Mouse (Mus musculus) retina, postnatal 7 days (tissue): Measurements from ENCODE around the gene Chrm3.

Experiments
- DNase-seq: peaks from one replicate; pipeline ENCODE4 v3.0.0-alpha.2; 2012; ENCODE audit warnings: low read depth, low spot score

The Chrm3 gene

GRCm38 (mm10) chr13:10068927-10069580 is 291.6 kb downstream of the Chrm3 start:
- no peak for DNase-seq

- DNase-seq: no peak
Measured at GRCm38 (mm10) chr13:10066829-10067618, 293.6 kb downstream of the Chrm3 start.

- no peak for DNase-seq
Measured at GRCm38 (mm10) chr13:10065776-10066175, 294.9 kb downstream of the Chrm3 start.

- no peak for DNase-seq
Measured at GRCm38 (mm10) chr13:10062681-10063080, 298.0 kb downstream of the Chrm3 start.

- no peak for DNase-seq
Measured at GRCm38 (mm10) chr13:10058993-10059392, 301.7 kb downstream of the Chrm3 start.

DNA sequence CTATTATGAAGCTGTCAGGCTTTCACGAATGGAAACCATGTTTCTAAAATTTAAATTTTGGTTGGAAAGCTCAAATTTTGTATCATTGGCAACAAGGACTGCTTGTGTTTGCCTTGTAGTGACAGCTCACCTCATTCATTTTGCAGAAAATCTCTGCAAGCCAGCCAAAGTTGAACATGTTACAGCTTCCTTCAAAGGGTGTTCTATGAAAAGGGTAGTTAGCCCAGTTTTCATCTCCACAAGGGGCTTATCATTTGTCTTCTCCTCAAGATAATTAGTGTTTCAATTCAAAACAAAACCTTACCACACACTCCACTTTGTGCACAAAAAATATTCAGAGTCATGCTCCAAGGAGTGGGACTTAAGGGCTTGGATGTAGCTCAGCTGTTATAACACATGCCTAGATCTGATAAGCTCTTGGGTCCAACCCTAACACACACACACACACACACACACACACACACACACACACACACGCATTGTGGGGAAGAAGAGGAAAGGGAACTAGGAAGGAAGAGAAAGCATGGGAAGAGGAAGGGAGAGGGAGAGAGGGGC is 302.9 kb downstream of the Chrm3 start:
- no peak for DNase-seq

DNA sequence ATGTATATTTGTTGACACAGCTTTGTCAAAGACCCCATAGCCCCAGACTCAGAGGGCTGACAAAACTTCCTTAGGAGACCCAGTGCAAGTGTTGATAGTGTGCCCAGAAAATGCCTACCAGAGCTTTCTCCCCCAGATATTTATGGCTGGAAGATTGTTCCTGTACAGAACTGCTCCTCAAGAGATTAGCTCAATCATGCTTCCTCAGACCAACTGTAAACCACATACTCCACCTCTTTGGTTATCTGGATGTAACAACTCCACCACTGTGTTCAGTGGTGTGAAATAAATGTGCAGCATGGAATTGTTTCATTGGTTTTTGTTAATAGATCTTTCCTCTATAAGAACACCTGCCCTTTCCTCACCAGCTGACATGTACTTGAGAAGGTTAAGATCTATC is 306.6 kb downstream of the Chrm3 start:
- DNase-seq: no peak

DNA sequence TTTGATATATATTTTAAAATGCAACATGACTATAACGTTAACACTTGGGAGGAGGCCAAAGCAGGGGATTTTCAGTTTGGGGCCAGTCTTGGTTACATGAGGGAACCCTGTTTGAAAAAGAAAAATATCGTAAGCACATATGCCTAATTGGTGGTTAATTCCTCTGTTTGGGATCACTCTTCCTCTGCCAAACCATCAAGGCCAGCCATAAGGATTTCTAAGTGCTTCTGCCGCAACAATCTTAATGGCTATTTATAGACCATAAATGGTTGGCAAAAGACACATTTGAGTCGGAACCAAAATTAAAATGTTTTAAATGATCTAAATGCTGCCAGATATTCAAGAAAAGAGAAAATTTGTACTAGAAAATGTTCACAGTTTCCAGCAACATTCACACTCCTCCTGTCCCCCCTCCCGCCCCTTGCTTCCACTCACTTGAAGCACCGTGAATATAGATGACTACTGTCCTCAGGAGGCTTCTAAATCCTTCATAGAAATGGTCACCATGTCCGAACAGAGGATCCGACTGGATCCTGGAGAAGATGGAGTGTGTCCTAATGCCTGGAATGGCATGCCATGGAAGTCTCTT is 307.3 kb downstream of the Chrm3 start:
- DNase-seq: no peak

- no peak for DNase-seq
Measured at GRCm38 (mm10) chr13:10045651-10046350, 314.8 kb downstream of the Chrm3 start.

- DNase-seq: no peak
Measured at GRCm38 (mm10) chr13:10044084-10044483, 316.6 kb downstream of the Chrm3 start.

- no peak for DNase-seq
Measured at GRCm38 (mm10) chr13:10033570-10034399, 326.9 kb downstream of the Chrm3 start.

- DNase-seq: no peak
Measured at GRCm38 (mm10) chr13:10031547-10031946, 329.1 kb downstream of the Chrm3 start.

DNA sequence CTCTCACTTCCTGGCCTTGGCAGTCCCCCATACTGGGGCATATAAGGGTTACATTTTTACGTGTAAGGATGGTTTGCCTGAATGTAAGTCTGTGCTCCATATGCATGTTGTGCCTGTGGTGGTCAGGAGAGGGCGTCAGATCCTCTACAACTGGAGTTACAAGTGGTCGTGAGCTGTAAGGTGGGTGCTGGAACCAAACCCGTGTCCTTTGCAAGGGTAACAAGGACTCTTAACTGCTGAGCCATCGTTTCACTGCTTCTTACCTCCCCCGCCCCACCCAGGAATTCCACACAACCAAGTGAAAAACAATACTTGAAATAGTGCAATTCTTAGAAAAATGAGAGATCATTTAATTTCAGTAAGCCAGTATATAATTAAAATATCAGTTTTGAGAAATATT is 330.7 kb downstream of the Chrm3 start:
- DNase-seq: no peak

GRCm38 (mm10) chr13:10025134-10025533 is 335.5 kb downstream of the Chrm3 start:
- no peak for DNase-seq

DNA sequence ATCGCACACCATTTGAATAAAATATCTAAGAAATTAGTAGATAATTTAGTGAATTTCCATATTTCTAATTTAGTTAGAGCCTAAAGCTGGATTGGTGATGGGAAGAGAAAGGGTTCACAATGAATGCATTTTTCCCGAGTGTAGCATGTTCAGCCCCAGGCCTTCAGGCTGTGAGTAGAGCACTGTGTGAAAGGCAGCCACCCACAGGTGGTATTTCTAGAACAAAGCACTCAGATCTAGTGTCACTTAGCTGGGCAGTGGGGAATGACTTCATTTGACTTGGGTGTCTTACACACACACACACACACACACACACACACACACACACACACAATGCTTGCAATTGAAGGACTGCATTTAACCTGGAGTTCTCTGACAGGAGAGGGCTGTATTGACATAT is 337.5 kb downstream of the Chrm3 start:
- DNase-seq: no peak

GRCm38 (mm10) chr13:10019252-10019651 is 341.4 kb downstream of the Chrm3 start:
- DNase-seq: no peak

- no peak for DNase-seq
Measured at GRCm38 (mm10) chr13:10002916-10003315, 357.7 kb downstream of the Chrm3 start.

- no peak for DNase-seq
Measured at GRCm38 (mm10) chr13:9997664-9998328, 362.9 kb downstream of the Chrm3 start.

DNA sequence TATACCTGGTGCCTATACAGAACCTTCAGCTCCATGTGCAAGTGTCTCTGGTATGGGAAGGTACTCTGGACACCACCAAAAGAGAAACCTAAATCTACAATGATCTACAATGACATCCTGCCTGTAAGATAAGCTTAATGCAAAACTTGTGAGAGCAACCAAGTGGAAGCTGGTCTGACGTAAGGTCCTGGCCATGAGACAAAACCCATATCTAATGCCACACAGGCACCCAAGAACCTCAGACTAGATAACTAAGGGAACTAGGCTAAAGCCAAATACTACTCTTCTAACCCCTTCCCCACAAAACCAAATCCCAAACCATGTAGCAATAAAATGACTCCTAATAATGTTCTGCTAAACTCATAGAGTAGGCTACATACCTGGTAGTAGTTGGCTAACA is 364.8 kb downstream of the Chrm3 start:
- DNase-seq: no peak

DNA sequence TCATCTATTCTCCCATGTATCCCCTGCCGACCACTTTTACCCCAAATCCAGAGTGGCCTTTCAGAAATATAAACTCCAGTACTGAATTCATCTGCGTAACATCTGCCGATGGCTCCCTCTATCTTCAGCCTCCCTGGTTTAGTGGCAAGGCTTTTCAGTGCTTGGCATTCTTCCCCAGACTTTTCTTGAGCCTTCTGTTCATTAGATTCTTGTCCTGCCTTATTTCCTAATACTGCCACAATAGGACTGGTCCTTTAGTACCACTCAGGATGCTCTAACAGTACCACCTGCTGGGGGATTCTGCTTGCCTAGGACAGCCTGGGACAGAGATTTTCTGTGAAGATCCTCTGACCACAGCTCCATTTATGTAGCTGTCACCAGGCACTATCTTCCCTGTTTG is 367.1 kb downstream of the Chrm3 start:
- no peak for DNase-seq
